Mouse (Mus musculus) embryonic fibroblast, embryonic 13.5 days (primary cell): ENCODE data around the gene Prex1. TPM values are rescaled to one million over a fixed set of nuclear protein-coding genes. Genes with fewer than 3 reads are reported as not detected.

Source experiments
- H3K27ac ChIP-seq: 2 replicates; pipeline ENCODE4 v1.5.1; 2012; ENCODE audit warnings: low read length, control low read depth, inconsistent platforms; ENCODE audit not compliant: insufficient read depth
- H3K4me1 ChIP-seq: 2 replicates; pipeline ENCODE4 v1.6.1; 2011; ENCODE audit warnings: low read length; ENCODE audit not compliant: control insufficient read depth, insufficient read depth
- H3K4me3 ChIP-seq: 2 replicates; pipeline ENCODE4 v1.5.1; 2011; ENCODE audit warnings: mild to moderate bottlenecking, control low read depth, low read length; ENCODE audit not compliant: insufficient read depth
- CTCF ChIP-seq: IDR thresholded peaks from 2 replicates; pipeline ENCODE4 v1.5.1; 2011; ENCODE audit warnings: mild to moderate bottlenecking, control low read depth, low read length, moderate library complexity, borderline replicate concordance; ENCODE audit not compliant: insufficient read depth
- POLR2A ChIP-seq: IDR thresholded peaks from 2 replicates; pipeline ENCODE4 v1.6.1; 2011; ENCODE audit warnings: low read depth, mild to moderate bottlenecking, control low read depth, low read length, moderate library complexity
- polyA plus RNA-seq: library from polyadenylated mRNA; stranded (reverse); fragments of >200 nt; gene quantifications from 2 replicates; pipeline ENCODE4 v1.2.4, GENCODE M21; 2011; ENCODE audit warnings: low read depth; ENCODE audit not compliant: missing spikeins, insufficient read length

The Prex1 gene
- polyA plus RNA-seq, 1 experiment: 2.9 TPM

DNA sequence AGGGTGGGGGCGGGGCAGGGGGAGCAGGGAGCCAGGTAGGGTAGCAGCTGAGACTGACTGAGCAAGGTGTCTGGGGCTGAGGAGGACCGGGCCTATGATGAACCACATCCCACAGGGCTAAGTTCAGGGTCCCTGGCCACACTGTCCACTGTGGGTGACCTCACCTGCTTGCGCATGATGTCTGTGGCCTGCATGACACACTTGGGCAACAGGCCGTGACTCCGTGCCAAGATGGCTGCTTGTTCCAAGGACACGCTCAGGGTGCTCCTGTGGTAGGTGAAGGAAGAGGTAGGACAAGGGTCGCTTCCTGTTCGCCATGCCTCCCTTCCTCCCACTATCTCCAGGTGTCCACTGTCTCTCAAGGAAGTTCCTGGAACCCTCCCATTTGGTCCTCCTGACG lies 144.4 kb downstream of the Prex1 start:
- H3K4me3 ChIP-seq: no peak overlapping the region
- no peak overlapping the region for H3K27ac ChIP-seq
- TF ChIP-seq CTCF (no peak), POLR2A (no peak)
- H3K4me1 ChIP-seq: no peaks in the 10 kb centered on the region

DNA sequence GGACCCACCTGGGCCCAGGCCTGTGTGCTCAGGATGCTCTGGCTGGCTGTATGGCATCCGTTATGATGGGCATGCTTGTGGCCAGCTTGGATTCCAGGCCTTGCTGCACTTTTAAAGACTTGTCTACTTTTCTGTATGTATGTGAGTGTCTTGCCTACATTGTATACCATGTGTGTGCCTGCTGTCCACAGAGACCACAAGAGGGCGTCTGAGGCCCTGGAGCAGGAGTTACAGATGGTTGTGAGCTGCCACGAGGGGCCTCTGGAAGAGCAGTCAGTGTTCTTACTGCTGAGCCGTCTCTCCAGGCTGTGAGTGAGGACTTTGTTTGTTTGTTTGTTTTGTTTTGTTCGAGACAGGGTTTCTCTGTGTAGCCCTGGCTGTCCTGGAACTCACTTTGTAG lies 148.1 kb downstream of the Prex1 start:
- H3K27ac ChIP-seq: no peak overlapping the region
- H3K4me3 ChIP-seq: no peak overlapping the region
- TF ChIP-seq POLR2A: no peak
- TF ChIP-seq CTCF: peak; percentile 9; the same call in 1 of the 2 replicates

DNA sequence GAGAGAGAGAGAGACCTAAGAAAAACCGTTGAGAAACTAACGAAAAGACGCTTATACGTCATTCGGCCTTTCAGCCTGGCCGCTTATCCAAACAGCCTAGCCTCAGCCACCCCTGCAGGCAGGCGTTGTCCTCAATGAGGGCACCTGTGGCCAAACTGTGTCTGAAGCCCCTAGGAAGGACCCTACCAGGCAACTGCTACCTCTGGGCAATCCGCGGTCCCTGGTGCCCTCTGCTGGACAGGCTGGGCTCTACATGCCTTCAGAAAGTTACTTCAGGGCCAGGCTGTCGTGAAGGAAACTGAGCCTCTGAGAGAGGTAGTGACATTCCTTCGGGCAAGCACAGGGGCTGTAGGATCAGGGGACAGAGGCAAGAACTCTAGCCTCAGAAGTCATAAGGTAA lies 149.2 kb downstream of the Prex1 start:
- Histone ChIP-seq H3K27ac (no peak overlapping the region), H3K4me1 (no peaks in the 10 kb centered on the region), H3K4me3 (no peak overlapping the region)
- peak; percentile 89 for TF ChIP-seq CTCF
- no peak for TF ChIP-seq POLR2A

More for the DNA sequence above, 148.1 kb downstream of the Prex1 start:
- H3K4me1 ChIP-seq: no peaks in the 10 kb centered on the region

DNA sequence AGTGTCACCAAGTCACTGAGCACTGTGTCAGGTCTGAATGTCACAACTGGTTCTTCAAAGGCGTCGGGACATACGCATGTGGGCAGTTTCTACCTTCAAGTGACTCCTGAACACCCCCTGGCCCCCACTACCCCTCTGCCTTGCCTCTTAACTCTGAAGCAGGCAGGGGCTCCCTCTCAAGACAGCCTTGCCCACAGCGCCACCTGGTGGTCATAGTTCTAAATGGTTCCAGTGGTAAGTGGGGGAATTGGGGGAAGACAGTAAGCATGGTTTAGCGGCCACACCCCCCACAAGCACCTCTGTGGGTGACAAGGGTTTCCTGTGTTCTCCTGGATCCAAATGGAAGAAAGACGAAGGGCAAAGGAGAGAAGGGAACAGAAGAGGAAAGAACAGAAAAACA lies 149.7 kb downstream of the Prex1 start:
- Histone ChIP-seq H3K4me3 (no peak overlapping the region), H3K4me1 (no peaks in the 10 kb centered on the region), H3K27ac (no peak overlapping the region)
- no peak for TF ChIP-seq POLR2A
- TF ChIP-seq CTCF: peak; percentile 81; the same call in 1 of the 2 replicates

DNA sequence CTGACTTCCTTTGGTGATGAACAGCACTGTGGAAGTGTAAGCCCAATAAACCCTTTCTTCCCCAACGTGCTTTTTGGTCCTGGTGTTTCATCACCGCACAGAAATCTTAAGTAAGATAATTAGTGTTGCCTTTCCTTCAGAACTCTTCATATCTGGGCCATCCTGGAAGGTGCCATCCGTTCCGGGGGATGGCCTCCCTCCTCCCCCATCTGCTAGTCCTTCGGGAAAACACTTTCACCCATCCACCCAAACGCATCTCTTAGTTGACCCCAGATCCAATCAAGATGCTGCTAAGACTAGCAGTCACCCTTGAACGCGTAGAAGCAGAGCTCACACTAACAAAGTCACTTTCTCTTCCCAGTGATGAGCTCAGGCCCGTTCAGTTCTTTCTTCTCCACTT lies 150.6 kb downstream of the Prex1 start:
- Histone ChIP-seq H3K27ac (no peak overlapping the region), H3K4me3 (no peak overlapping the region), H3K4me1 (no peaks in the 10 kb centered on the region)
- no peak for TF ChIP-seq POLR2A
- TF ChIP-seq CTCF: no peak

DNA sequence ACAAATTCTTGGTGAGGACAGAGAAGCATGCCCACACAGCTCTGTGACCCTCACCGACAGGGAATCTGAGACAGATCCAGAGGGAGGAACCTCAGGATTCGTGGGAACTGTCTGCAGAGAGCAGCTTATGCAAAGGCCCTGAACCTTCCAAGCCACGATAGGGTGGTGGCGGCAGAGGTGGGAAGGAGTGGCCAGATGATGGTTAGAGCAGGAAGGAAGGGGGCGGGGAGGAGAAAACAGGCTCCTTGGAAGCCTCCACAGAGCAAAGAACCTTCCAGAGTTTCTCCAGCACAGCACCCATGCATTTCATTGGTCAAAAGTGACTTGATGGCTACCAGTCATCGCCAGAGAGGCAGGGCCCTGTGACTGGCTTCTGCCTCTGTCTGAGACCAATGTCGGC lies 151.9 kb downstream of the Prex1 start:
- Histone ChIP-seq H3K4me3 (no peak overlapping the region), H3K4me1 (no peaks in the 10 kb centered on the region), H3K27ac (no peak overlapping the region)
- TF ChIP-seq POLR2A (no peak), CTCF (no peak)

DNA sequence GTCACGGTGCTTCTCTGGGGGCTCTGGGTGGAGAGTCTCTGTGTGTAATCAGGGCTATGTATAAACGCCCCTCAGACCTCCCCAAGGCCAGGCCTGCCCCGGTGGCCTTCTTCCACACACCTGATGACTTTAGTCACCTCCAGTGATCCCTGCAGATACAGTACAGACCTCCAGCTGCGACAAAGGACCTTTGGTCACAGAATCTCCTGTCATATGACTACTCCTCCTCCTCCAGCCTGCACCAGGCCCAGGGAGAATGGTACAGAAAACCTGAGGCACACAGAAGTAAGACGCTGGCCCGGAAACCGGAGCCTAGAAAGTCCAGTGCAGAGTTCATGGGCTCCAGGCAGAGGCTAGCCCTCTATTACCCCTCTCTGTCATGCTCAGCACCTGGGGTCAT lies 152.8 kb downstream of the Prex1 start:
- no peak overlapping the region for H3K4me3 ChIP-seq
- no peaks in the 10 kb centered on the region for H3K4me1 ChIP-seq
- no peak overlapping the region for H3K27ac ChIP-seq
- TF ChIP-seq CTCF: no peak
- TF ChIP-seq POLR2A: no peak

DNA sequence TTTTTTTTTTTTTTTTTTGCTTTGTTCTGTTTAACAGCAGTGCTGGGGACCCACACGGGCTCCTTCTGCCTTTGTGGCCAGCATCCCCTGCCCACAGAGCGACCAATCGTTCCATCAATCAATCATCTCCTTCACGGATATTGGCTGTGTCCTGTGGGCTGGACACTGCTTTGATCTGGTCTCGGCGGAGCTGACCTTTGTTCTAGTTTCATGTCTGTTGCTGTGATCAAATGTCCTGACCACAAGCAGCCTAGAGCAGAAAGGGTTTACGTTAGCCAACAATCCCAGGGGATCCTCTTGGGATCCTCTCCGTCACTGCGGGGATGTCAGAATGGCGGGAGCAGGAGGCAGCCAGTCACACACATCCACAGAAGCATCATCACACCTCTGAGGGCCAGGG lies 154.1 kb downstream of the Prex1 start:
- Histone ChIP-seq H3K4me3 (no peak overlapping the region), H3K4me1 (no peaks in the 10 kb centered on the region), H3K27ac (no peak overlapping the region)
- no peak for TF ChIP-seq POLR2A
- no peak for TF ChIP-seq CTCF

DNA sequence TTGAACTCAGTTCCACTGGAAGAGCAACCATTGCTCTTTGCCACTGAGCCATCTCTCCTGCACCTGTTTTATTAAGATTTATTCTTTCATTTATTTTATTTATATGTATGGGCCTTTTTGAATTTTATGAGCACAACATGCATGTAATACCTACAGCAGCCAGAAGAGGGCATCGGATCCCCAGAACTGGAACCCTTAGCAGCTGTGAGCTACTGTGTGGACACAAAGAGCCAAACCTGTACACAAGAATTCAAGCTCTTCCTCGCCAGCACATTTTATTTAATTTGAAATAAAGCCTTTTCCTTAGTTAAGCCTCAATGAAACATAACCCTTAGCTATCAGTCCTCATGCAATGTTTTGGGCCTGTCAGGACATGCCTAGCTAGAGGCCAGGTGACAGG lies 158.1 kb downstream of the Prex1 start:
- H3K4me3 ChIP-seq: no peak overlapping the region
- H3K4me1 ChIP-seq: no peaks in the 10 kb centered on the region
- no peak overlapping the region for H3K27ac ChIP-seq
- no peak for TF ChIP-seq POLR2A
- no peak for TF ChIP-seq CTCF

DNA sequence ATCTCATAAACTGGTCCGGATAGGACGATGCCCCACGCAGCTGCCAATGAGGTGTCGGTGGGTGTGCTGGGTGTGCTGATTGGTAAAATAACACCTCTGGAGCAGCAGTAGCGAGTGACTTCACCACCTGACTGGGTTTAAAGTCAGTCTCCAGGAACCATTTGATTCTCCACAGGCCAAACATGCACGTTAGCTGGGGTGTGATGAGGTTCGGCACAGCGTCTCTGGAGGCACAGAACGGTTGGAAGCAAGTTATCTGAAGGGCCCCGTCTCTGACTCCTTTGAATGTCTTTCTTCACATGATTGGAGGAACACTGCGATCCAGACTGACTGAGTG lies 159.5 kb downstream of the Prex1 start:
- Histone ChIP-seq H3K4me1 (no peaks in the 10 kb centered on the region), H3K4me3 (no peak overlapping the region), H3K27ac (no peak overlapping the region)
- TF ChIP-seq CTCF (no peak), POLR2A (no peak)

DNA sequence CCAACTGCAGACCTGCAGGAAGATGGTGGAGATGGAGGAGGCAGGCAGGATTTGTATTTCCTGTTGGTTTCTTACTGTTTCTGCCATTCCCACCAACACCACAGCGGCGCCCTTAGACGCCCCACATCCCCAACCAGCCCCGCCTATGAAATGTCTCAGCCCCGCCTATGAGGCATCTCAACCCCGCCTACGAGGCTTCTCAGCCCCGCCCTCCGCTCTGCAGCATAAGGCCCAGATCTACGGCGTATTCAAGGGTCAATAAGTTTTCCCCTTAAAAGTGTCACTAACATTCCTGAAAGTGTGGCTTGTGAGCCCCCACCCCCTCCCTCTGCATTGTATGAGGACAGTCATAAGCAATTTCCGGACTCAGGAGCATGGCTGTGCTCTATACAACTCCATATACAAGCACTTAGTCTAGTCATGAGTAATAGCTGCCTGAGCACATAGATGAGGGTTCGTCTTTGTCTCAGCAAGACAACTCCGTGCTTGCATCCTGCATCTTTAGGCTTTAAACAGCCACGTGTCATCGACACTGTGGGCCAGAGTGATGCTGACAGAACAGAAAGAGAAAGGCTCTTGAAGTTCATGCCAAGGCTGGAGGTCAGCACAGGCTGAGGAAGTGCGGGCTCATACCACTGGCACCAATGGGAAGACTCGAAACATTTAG lies 160.0 kb downstream of the Prex1 start:
- H3K27ac ChIP-seq: no peak overlapping the region
- TF ChIP-seq CTCF: no peak
- TF ChIP-seq POLR2A: no peak
- H3K4me3 ChIP-seq: no peak overlapping the region
- no peaks in the 10 kb centered on the region for H3K4me1 ChIP-seq
